Mouse (Mus musculus) heart, adult 8-10 months (tissue): ENCODE measurements around the gene Nek9. TPM values are rescaled to one million over a fixed set of nuclear protein-coding genes. Genes with fewer than 3 reads are reported as not detected.

Experiments
- DNase-seq: peaks from one replicate; pipeline ENCODE4 v3.0.0; 2022; ENCODE audit warnings: low spot score
- total RNA-seq, 4 experiments: library from RNA; stranded (reverse); gene quantifications; 2 replicates each; pipeline ENCODE4 v1.2.4; 2022

Nek9 gene
- 100 to 1,000 TPM; 119 to 127 (median 123) TPM for total RNA-seq

DNA sequence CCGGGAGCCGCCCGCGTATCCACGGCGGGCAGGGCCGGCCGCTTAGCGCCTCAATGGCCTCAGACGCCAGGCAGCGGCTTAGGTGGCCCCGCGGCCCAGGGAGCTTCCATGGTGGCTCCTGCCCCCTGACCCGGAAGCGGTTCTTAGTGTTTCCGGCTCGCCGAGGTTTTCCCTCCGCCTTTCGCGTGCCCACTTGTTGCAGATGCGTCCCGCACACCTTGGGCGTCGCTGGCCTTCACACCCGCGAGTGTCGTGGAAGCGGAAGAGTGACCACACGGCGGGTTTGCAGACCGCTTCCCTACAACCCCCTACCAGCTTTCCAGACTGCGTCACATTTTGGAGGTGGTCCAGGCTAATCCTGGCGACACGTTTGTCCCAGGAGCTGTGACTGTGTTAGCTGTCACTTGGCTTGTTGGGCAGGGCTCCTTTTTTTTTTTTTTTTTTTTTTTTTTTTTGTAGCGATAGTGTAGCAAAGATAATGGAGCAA lies at the start of gene Nek9:
TSS of gene Nek9 (minus strand) at position 120 of the 487 bp plus-strand sequence.
- DNase-seq, result peak; percentile 92

DNA sequence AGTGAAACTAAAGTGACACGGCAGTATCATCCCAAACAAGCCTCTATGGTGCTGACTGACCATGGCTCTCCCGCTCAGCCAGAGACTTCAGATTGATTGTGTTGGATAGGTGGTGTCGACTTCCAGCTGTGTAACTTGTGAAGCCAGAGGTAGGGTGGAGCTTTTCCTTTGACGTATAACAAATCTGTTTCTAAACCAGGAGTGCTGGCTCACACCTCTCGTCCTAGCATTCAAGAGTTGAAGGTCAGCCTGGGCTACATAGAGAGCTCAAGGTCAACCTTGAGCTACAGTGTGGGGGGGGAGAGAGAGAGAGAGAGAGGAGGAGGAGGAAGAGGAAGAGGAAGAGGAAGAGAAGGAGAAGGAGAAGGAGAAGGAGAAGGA lies 46.8 kb upstream of the Nek9 start:
- no peak for DNase-seq

DNA sequence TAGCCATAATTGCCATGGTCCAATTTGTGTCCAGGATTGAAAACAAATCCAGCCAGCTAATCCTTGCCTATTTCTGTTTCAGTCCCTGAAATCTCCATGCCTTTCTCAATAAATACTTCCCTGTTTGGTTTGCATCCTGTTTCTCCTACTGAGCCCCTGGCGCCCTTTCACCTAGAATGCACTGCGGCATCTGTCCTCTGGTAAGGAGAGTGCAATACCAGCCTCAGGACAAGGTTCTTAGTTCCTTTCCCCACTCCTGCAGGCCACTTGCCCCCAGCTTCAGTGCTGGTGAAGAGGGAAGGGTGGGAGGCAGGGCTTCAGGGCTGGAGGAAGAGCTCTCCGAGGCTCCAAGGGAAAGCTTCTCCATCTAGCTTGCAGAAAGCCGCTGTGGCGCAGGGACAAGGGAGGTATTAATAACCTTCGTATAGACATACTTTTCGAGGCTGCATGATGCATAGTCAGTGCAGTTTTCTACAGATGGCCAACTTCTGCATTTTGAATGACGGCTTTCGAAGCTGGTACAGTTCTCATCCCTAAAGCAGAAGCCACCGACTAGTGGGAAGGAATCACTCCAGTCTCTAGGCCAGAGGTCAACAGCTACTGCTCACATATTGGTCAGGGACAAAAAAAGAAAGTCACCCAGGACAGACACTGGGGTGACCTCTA lies 46.3 kb upstream of the Nek9 start:
- peak; percentile 38 for DNase-seq

DNA sequence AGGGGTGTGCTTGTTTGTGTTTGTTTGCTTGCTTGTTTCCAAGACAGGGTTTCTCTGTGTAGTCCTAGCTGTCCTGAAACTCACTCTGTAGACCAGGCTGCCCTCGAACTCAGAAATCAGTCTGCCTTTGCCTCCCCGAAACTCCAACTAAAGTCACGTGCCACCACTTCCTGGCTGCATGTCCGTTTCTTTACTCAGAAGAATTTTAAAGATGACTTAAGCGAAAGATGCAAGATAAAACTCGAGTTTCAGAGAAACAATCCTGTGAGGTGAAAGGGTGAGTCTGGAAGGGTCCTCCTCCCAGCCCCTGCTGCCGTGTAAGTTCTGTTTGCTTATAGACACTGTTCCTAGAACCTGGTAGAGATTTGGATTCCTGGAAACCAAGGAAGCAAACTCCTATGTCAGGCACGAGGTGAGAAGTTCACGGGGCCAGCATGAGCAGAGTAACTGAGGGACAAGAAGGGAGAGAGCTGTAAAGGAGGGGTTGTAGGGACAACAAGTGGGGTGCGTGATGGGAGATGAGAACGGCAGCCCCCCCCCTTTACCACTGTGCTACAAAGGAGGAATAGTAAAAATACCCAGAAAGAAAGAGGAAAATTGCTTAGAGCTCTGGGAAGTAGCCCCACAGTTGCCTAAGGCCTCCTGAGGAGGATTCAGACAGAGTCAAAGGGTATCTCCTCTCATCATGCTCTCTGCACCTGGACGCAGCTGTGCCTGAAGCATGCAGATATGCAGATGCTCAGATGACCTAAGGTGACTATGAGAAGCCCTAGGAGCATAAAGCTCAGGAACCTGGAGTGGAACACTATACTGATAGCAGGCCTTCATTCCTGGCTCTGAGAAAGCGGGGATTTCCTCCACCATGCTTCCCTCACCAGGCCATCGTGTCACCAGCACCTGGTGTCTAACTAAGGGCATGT lies 43.9 kb upstream of the Nek9 start:
- no peak for DNase-seq

DNA sequence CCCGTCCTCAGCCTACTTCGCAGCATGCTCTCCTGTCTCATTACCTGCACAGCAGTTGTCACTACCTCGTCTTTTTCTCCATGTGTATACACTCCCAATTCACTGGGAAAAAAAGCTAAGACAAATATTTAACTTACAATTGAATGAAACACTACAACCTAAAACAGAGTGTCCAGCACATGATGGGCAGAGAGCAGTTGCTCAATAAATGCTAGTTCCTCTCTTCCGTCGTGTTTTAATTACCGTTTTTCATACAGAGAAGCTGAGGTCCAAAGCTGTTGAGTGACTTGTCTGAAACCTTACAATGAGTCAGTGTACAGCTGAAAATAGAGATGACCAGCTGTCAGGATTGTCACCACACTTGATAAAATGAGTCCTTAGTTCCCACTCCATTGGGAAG lies 42.4 kb upstream of the Nek9 start:
- no peak for DNase-seq

DNA sequence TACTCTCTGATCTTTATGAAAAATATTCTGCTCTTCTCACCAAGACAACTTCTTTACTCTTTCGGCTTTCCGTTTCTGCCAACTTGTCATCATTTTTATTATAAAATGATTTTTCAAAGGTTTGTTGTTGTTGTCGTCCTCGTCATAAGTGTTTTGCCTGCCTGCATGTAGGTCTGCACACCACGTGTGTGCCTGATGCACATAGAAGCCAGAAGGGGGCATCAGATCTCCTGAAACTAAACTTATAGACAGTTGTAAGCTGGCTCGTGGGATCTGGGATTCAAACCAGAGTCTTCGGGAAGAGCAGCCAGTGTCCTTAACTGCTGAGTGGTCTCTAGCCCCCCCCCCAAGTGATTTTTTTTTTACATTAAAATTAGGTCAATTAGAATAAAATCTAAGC lies 41.8 kb upstream of the Nek9 start:
- DNase-seq, result no peak

DNA sequence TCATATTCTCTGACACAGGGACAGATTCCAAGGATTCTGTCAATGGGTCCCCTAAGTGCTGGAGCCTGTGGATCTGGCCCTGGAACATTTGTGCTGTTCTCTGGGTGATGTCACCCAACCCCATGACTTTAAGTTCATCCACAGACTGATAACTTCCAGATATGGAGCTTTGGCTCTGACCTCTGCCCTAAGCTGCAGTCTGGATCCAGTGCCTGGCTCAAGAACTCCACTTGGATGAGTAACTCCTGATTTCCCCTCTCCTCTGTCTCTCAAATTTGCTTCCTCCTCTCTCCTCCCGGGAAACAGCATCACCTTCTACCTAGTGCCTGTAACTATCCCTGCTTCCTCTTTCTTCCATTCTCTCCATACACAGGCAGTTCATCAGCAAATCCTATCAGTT lies 41.1 kb upstream of the Nek9 start:
- DNase-seq, result no peak

DNA sequence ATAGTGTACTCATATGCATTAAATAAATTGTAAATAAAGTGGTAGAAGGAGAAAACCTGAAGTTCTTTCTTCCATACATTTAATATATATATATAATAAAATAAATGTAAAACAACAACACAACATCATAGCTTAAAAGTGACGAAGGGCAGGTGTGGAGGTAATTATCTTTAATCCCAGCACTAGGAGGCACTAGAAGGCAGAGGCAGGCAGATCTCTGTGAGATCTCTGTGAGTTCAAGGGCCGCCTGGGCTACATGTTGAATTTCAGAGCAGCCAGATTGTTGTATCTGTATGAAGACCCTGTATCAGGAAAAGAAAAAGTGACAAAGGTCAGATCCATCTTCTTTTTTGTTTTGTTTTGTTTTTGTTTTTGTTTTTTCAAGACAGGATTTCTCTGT lies 39.1 kb upstream of the Nek9 start:
- no peak for DNase-seq

DNA sequence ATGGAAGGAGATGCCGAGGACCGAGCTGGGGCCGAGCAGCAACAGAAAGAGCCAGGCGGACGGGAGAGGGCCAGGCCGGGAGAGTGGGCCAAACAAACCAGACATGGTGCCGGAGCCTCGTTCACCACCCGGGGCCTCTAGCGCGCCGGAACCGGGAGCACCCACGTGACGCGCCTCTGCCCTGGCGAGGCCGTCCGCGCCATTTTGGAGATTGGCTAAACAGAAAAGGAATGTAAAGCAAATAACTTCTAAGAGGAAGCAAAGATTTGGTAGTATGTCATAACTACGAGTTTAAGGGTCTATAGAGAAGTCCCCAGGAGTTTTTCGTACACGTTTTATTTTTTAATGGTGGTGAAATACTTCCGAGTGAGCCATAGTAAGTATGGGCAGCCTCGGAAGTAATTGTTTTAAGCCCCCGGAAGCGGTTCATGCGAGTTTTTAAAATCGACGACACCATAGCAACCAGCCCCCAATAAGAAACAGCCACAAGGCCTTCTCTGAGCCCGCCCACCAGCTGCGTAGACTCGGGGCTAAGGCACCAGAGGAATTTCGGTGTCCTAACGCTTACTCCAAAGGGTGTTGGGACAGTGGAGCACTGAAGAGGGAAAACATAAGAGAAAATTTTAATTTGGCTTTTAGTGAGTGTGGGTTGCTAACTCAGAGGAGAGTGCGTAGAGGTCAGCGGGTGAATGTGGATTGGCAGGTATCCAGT lies 35.6 kb upstream of the Nek9 start, which contains the start of gene Tmed10:
TSS of gene Tmed10 (minus strand) at position 287 of the 712 bp plus-strand sequence.
- DNase-seq, result peak; percentile 94

DNA sequence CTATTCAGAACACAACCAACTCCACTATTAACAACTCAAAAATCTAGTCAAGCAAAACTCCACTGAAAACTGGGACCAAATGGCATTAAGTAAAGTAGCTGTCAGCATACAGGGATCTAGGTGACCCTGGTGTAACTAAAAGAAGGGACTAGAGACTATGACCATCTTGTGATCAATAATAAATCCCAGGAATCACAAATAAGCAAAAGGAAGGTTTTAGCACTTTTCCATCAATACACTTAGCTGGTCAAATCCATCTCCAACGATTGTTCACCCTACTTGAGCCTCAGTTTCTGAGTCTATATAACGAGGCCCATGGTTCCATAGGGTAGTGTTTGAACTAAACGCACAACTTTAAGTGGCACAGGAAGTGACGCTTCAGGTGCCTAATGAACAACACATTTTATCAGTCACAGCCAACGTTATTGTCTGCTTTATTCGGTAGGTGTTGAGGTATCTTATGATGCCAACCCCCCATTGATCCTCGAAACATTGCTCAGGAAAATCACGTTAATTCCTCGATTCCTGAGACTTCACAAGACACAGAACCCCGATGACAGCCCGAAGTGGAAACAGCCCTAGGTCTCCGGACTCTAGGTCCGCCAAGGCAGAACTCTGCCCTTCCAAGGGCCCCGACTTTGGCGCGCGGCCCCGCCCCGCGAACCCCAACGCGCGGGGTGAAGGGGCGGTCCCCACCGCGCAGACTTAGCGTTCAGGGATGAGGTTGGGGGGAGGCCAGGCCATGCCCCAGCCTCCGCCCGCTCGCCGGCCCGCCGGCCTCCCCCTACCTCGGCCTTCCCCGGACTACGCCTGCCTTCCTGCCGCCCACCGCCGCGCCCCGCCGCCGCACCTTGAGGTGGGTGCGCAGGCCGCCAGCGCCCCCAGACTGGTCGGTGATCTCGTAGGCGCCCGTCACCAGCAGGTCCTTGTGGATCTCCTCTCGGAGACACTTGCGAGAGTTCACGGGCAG lies 34.7 kb upstream of the Nek9 start:
- peak; percentile 65 for DNase-seq

DNA sequence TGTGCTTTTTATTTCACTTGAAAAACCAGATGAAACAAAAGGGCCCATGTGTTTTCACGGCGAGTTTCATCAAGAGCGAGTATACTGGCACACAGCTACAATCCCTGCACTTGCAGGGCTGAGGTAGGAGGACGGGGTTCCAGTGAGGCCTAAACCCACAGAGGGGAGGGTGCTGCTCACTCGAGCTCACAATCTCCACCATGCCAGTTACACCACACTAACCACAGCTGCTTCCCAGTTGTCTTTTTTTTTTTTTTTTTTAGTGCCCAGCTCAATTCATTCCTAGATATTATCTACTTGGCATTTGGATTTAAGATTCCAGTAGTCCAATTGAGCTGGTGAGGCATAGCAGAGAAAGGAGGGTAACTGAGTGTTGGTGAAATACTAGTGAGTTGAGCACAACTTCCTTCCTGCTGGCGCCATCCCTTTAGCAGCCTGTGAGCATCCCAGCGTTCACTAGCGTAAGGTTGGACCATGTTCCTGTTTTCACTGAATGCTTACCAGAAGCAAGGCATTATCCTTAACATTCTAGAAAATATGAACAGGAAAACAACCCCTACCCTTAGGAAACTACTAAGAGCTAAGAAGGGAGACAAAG lies 33.0 kb upstream of the Nek9 start:
- DNase-seq, result no peak

DNA sequence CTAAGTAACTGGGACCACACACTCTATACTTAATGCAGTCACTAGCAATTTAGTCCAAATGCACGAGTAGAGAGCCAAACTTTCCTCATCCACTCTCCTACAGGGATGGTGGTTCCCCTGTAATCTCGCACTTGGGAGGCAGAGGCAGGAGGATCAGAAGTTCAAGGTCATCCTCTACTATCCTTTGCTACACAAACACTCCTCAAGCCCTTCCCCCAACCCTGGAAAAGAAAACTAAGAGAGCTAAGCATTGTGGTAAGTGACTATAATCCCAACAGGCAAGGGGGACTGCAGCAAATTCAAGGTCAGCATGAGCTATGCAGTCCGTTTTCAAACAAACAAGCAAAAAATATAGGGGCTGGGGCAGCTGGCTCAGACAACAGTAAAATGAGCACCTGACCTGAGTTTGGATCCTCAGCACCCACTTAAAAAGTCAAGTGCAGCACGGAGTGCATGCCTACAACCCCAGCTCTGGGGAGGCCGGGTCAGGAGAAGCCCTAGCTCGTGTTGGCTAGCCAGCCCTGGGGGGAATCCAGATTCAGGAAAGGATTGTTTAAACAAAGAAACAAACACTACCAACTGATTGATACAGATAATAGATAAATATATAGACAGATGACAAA lies 29.4 kb upstream of the Nek9 start:
- no peak for DNase-seq

DNA sequence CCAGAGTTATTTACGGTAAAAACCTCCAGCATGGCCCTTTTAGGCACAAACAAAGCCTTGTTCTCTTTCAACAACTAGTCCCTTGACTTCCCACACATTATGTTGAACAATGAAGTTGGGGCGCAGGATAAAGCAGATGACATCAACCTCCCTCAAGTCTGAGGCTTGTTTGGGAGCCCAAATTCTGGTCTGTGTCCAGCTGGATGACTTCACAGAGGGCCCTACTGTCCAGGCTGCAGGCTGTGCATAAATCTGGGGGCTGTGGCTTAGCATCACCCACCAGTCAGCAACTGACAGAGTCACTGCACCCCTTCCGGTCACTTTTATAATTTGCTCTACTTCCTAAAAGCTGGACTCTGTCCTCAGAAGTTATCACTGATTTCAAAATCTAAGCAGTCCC lies 27.1 kb upstream of the Nek9 start:
- DNase-seq, result peak; percentile 41

DNA sequence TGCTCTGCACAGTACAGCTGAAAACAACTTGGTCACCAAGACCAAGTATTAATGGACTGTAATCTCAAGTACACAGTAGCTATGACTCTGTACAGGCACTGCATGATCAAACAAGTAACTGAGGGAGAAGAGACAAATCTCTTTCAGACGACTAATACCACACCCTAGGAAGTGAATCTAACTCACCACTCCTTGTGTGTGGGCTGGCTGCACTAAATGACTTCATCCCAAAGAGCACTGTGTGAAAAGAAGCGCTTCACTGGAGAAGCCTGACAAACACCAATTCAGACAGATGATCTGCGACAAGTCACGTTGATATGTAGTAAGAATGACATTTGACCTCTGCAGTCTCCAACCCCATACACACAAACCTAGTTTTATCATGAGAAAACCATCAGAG lies 23.3 kb upstream of the Nek9 start:
- DNase-seq, result no peak

DNA sequence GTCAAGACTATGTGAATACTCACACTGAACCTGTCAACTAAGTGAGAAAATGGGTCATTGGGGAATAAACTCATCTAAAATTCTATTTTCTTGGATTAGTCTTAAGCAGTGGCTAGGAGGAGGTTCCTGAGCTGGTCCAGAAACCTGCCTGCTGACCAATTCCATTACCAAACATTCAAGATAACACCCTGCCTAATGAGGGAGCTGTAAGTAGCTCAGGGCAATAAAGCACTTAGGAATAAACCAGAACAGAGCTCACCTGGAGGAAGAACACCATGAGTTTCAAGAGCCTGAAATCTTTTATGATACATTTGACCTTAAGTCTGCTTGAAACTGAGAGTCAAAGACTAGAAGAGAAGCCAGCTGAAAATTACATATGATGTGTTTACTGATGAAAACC lies 22.4 kb upstream of the Nek9 start:
- DNase-seq, result no peak

DNA sequence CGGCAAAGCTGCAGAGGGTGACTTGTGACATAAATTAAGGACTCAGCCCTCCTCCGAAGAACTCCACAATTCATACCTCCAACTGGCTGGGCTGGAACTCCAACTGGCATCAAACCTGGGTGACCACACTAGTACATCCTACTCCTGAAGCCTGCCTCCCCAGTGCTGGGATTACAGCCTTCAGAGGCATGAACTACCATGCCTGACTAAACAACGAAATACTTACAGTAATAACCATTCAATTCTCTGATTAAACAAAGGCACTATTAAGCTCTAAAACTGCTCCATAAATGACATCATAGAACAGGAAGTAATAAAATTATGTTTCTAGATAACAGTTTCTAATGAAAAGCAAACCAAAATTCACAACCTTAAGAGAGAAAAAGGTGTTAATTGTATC lies 22.0 kb upstream of the Nek9 start:
- DNase-seq, result no peak

DNA sequence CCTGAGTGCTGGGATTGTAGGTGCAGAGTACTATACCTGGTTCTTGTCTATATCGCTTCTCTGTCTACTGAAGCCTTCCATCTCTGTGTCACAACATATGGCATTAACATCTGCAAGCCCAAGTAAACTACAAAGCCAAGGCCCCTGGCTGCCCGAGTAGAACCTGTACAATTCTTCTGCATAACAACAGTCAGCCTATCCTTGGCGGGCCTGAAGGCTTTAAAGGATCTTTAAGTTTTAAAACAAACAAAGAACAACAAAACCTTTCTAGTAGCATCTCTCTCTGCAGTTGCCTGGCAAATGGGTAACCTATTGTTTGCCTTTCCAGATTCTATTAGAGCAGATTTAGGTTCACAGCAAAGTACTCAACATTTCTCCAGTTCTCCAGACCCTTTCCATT lies 14.9 kb upstream of the Nek9 start:
- no peak for DNase-seq

DNA sequence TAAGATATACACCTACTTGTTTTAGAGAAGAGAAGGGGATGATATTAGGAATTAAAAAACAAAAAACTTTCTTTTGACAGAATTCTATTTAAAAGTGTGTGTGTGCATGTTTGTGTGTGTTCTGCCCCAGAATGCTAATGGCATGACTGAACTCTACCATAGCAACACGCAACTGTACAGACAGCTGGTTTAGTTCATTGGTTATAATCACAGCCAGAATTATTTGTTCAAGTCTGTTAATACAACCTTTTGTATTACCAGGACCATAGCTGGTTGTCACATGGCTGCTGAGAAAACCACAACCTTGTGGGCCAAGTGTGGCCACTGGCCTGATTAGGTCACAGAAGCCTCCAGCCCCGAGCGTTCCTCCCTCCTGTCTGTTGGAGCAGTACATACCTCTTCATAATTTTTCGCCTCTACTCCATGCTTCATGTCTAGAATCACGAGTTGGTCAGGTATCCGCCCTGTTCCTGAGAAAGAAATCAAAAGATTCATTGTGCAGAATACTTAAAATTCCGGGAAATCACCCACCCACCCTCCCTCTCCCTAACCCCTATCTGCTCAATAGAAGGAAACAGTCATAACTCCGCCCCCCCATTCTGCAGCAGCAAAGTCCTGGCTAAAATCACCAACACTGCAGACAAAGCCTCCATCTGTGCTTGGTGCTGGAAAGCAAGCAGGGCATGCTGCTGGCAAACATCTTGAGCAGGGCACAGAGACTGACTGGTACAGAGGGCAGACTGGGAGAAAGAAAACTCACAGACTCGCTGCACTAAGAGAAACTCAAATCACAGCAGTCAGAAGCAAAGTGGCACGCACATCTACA lies 11.5 kb upstream of the Nek9 start:
- peak; percentile 63 for DNase-seq

DNA sequence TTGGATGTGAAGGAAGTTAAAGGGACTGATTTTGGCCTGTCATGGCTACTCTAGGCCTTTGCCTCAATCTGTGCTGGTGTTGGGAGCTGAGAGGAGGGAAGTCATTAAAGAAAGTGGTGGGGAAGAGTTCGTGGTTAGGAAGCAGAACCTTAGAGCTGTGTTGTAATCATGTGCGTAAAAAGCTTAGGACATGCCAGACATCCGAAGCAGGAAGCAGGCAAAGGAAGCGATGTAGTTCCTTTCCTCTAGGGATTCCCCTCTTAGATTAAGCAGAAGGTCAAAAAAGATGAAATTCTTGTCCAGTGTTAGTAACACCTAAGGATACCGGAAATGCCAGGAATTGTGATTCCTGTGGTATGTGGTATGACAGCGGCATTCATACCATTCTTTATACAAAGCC lies 9.2 kb upstream of the Nek9 start:
- peak; percentile 58 for DNase-seq
